Mouse (Mus musculus) kidney, embryonic 15.5 days (tissue): ENCODE results near the gene Rpl38. TPM values are rescaled to one million over a fixed set of nuclear protein-coding genes. Genes with fewer than 3 reads are reported as not detected.

Experiments used
- ATAC-seq: fragments of 200-750 bp; cut with Nextera tagmentation; replicated peaks from 2 replicates; pipeline ENCODE4 v1.8.0; 2017; ENCODE audit warnings: moderate TSS enrichment; ENCODE audit not compliant: low FRiP score
- H3K27ac ChIP-seq: fragments of 300-500 bp; sonication (generic); 2 replicates; pipeline ENCODE4 v1.5.1; 2015; ENCODE audit warnings: mild to moderate bottlenecking, inconsistent platforms
- H3K27me3 ChIP-seq: fragments of 300-500 bp; sonication (generic); 2 replicates; pipeline ENCODE4 v1.6.1; 2015; ENCODE audit warnings: inconsistent platforms
- H3K36me3 ChIP-seq: fragments of 300-500 bp; sonication (generic); 2 replicates; pipeline ENCODE4 v1.6.1; 2015; ENCODE audit warnings: inconsistent platforms
- H3K4me1 ChIP-seq: fragments of 300-500 bp; sonication (generic); 2 replicates; pipeline ENCODE4 v1.6.1; 2015; ENCODE audit warnings: inconsistent platforms
- H3K4me2 ChIP-seq: fragments of 300-500 bp; sonication (generic); 2 replicates; pipeline ENCODE4 v1.6.1; 2015; ENCODE audit warnings: moderate library complexity, mild to moderate bottlenecking, inconsistent platforms
- H3K4me3 ChIP-seq: fragments of 300-500 bp; sonication (generic); replicated peaks from 2 replicates; pipeline ENCODE4 v1.5.1; 2015; ENCODE audit warnings: mild to moderate bottlenecking, inconsistent platforms
- H3K9ac ChIP-seq: fragments of 300-500 bp; sonication (generic); 2 replicates; pipeline ENCODE4 v1.6.1; 2015; ENCODE audit warnings: mild to moderate bottlenecking, inconsistent platforms
- H3K9me3 ChIP-seq: fragments of 300-500 bp; sonication (generic); replicated peaks from 2 replicates; pipeline ENCODE4 v1.6.1; 2016; ENCODE audit warnings: inconsistent platforms
- WGBS: fragments of 180-500 bp; shearing (Covaris S2); methylation state at CpG from one replicate; pipeline ENCODE4 v1.1.7; 2015; ENCODE audit warnings: mixed read lengths; 5-methylcytosine and 5-hydroxymethylcytosine counted together
- polyA plus RNA-seq: library from polyadenylated mRNA; unstranded; fragments of >200 nt; fragmentation: Nextera tagmentation; extraction: Ambion mirVana; gene quantifications from 2 replicates; pipeline ENCODE4 v1.2.1, GENCODE M21; 2015

The Rpl38 gene
- polyA plus RNA-seq, 1 experiment from 2014 or later: 1,080 TPM

GRCm38 (mm10) chr11:114693456-114693855 is 25.1 kb downstream of the Rpl38 start:
- H3K9ac ChIP-seq: no peak overlapping the region
- H3K36me3 ChIP-seq: peaks cover 16% of the 10 kb centered on the region; the same call in 1 of the 2 replicates
- H3K27ac ChIP-seq: no peak overlapping the region
- no peaks in the 10 kb centered on the region for H3K9me3 ChIP-seq
- no peak overlapping the region for H3K4me3 ChIP-seq
- no peak overlapping the region for H3K4me2 ChIP-seq
- 0 out of 2 replicates have a peak, but pooled peaks cover 3% of the 10 kb centered on the region for H3K4me1 ChIP-seq
- no peaks in the 10 kb centered on the region for H3K27me3 ChIP-seq
- 89% methylated on average over 6 of the region's 6 CpGs for WGBS
- ATAC-seq: no peak

GRCm38 (mm10) chr11:114694451-114694850 is 26.1 kb downstream of the Rpl38 start:
- Histone ChIP-seq H3K4me1 (0 out of 2 replicates have a peak, but pooled peaks cover 3% of the 10 kb centered on the region), H3K4me2 (no peak overlapping the region), H3K27me3 (no peaks in the 10 kb centered on the region), H3K36me3 (peaks cover 16% of the 10 kb centered on the region; the same call in 1 of the 2 replicates), H3K27ac (no peak overlapping the region), H3K9me3 (no peaks in the 10 kb centered on the region), H3K4me3 (no peak overlapping the region), H3K9ac (no peak overlapping the region)
- no peak for ATAC-seq
- 86% methylated on average over 2 of the region's 2 CpGs for WGBS

- Histone ChIP-seq H3K4me1 (peaks cover 4% of the 10 kb centered on the region; the same call in 1 of the 2 replicates), H3K4me3 (no peak overlapping the region), H3K27me3 (no peaks in the 10 kb centered on the region), H3K9ac (no peak overlapping the region), H3K36me3 (0 out of 2 replicates have a peak, but pooled peaks cover 11% of the 10 kb centered on the region), H3K9me3 (no peaks in the 10 kb centered on the region), H3K4me2 (no peak overlapping the region), H3K27ac (no peak overlapping the region)
- no peak for ATAC-seq
- WGBS: 92% methylated on average over 7 of the region's 7 CpGs
Observed at GRCm38 (mm10) chr11:114698496-114698895, 30.2 kb downstream of the Rpl38 start.

GRCm38 (mm10) chr11:114699511-114699910 is 31.2 kb downstream of the Rpl38 start:
- Histone ChIP-seq H3K9ac (no peak overlapping the region), H3K4me3 (no peak overlapping the region), H3K4me1 (peaks cover 8% of the 10 kb centered on the region; the same call in 1 of the 2 replicates), H3K9me3 (no peaks in the 10 kb centered on the region), H3K36me3 (0 out of 2 replicates have a peak, but pooled peaks cover 10% of the 10 kb centered on the region), H3K27ac (peak overlapping the region; percentile 41), H3K4me2 (no peak overlapping the region), H3K27me3 (no peaks in the 10 kb centered on the region)
- ATAC-seq: 0 out of 2 replicates have a peak, but pooled peaks have one; percentile 36
- 66% methylated on average over 12 of the region's 12 CpGs for WGBS

GRCm38 (mm10) chr11:114702311-114702995 is 34.1 kb downstream of the Rpl38 start:
- H3K27me3 ChIP-seq: no peaks in the 10 kb centered on the region
- no peak overlapping the region for H3K4me3 ChIP-seq
- no peak for ATAC-seq
- H3K9me3 ChIP-seq: no peaks in the 10 kb centered on the region
- peaks cover 8% of the 10 kb centered on the region; the same call in 1 of the 2 replicates for H3K4me1 ChIP-seq
- no peak overlapping the region for H3K4me2 ChIP-seq
- no peak overlapping the region for H3K9ac ChIP-seq
- H3K36me3 ChIP-seq: no peaks in the 10 kb centered on the region
- no peak overlapping the region for H3K27ac ChIP-seq
- WGBS: 91% methylated on average over 15 of the region's 15 CpGs

GRCm38 (mm10) chr11:114702996-114703361 is 34.7 kb downstream of the Rpl38 start:
- Histone ChIP-seq H3K27ac (no peak overlapping the region), H3K4me2 (no peak overlapping the region), H3K4me1 (peaks cover 8% of the 10 kb centered on the region; the same call in 1 of the 2 replicates), H3K36me3 (no peaks in the 10 kb centered on the region), H3K9me3 (no peaks in the 10 kb centered on the region), H3K9ac (no peak overlapping the region), H3K4me3 (no peak overlapping the region), H3K27me3 (no peaks in the 10 kb centered on the region)
- no peak for ATAC-seq
- 92% methylated on average over 6 of the region's 6 CpGs for WGBS

- no peak for ATAC-seq
- WGBS: 61% methylated on average over 22 of the region's 22 CpGs
- Histone ChIP-seq H3K4me1 (peaks cover 8% of the 10 kb centered on the region; the same call in 1 of the 2 replicates), H3K4me3 (no peak overlapping the region), H3K9me3 (no peaks in the 10 kb centered on the region), H3K27me3 (no peaks in the 10 kb centered on the region; the same call in 1 of the 2 replicates), H3K27ac (no peak overlapping the region), H3K9ac (no peak overlapping the region), H3K36me3 (peaks cover 6% of the 10 kb centered on the region; the same call in 1 of the 2 replicates), H3K4me2 (no peak overlapping the region)
Observed at GRCm38 (mm10) chr11:114704071-114704913, 36.0 kb downstream of the Rpl38 start.

GRCm38 (mm10) chr11:114706358-114706757 is 38.0 kb downstream of the Rpl38 start:
- no peak for ATAC-seq
- no peaks in the 10 kb centered on the region for H3K9me3 ChIP-seq
- peaks cover 4% of the 10 kb centered on the region; the same call in 1 of the 2 replicates for H3K27me3 ChIP-seq
- no peak overlapping the region for H3K9ac ChIP-seq
- no peak overlapping the region for H3K4me2 ChIP-seq
- WGBS: 79% methylated on average over 5 of the region's 5 CpGs
- H3K27ac ChIP-seq: no peak overlapping the region
- no peak overlapping the region for H3K4me3 ChIP-seq
- H3K36me3 ChIP-seq: peaks cover 6% of the 10 kb centered on the region; the same call in 1 of the 2 replicates
- peaks cover 8% of the 10 kb centered on the region; the same call in 1 of the 2 replicates for H3K4me1 ChIP-seq

GRCm38 (mm10) chr11:114711393-114711792 is 43.1 kb downstream of the Rpl38 start:
- H3K4me3 ChIP-seq: no peak overlapping the region
- peaks cover 15% of the 10 kb centered on the region for H3K4me1 ChIP-seq
- H3K4me2 ChIP-seq: no peak overlapping the region
- 50% methylated on average over 3 of the region's 3 CpGs for WGBS
- no peak overlapping the region for H3K27ac ChIP-seq
- ATAC-seq: peak; percentile 50; the same call in 1 of the 2 replicates
- H3K9me3 ChIP-seq: no peaks in the 10 kb centered on the region
- no peak overlapping the region for H3K9ac ChIP-seq
- H3K27me3 ChIP-seq: peaks cover 4% of the 10 kb centered on the region; the same call in 1 of the 2 replicates
- H3K36me3 ChIP-seq: peaks cover 6% of the 10 kb centered on the region; the same call in 1 of the 2 replicates

- H3K9me3 ChIP-seq: no peaks in the 10 kb centered on the region
- peak; percentile 89 for ATAC-seq
- H3K27me3 ChIP-seq: peaks cover 4% of the 10 kb centered on the region; the same call in 1 of the 2 replicates
- H3K27ac ChIP-seq: no peak overlapping the region
- no peak overlapping the region for H3K9ac ChIP-seq
- 44% methylated on average over 12 of the region's 12 CpGs for WGBS
- H3K36me3 ChIP-seq: peaks cover 6% of the 10 kb centered on the region; the same call in 1 of the 2 replicates
- H3K4me1 ChIP-seq: peaks cover 15% of the 10 kb centered on the region
- H3K4me3 ChIP-seq: no peak overlapping the region
- H3K4me2 ChIP-seq: no peak overlapping the region
Observed at GRCm38 (mm10) chr11:114711861-114712260, 43.5 kb downstream of the Rpl38 start.

- H3K9me3 ChIP-seq: no peaks in the 10 kb centered on the region
- 76% methylated on average over 6 of the region's 6 CpGs for WGBS
Observed at GRCm38 (mm10) chr11:114714526-114714925, 46.2 kb downstream of the Rpl38 start.

GRCm38 (mm10) chr11:114715531-114715930 is 47.2 kb downstream of the Rpl38 start:
- no peak overlapping the region for H3K9ac ChIP-seq
- H3K27ac ChIP-seq: no peak overlapping the region
- no peak overlapping the region for H3K4me3 ChIP-seq
- peaks cover 15% of the 10 kb centered on the region for H3K4me1 ChIP-seq
- no peaks in the 10 kb centered on the region for H3K27me3 ChIP-seq
- no peaks in the 10 kb centered on the region for H3K9me3 ChIP-seq
- H3K36me3 ChIP-seq: no peaks in the 10 kb centered on the region
- WGBS: 56% methylated on average over 7 of the region's 7 CpGs
- ATAC-seq: no peak
- H3K4me2 ChIP-seq: no peak overlapping the region

More at GRCm38 (mm10) chr11:114714526-114714925, 46.2 kb downstream of the Rpl38 start:
- Histone ChIP-seq H3K9ac (no peak overlapping the region), H3K27ac (no peak overlapping the region), H3K27me3 (0 out of 2 replicates have a peak, but pooled peaks cover 4% of the 10 kb centered on the region), H3K36me3 (no peaks in the 10 kb centered on the region), H3K4me2 (no peak overlapping the region), H3K4me1 (peaks cover 15% of the 10 kb centered on the region), H3K4me3 (no peak overlapping the region)
- ATAC-seq: no peak
